Mouse (Mus musculus): ENCODE data around the gene E2f3.

- TF ChIP-seq POLR2A (IDR thresholded peaks at IDR 0.05; ENCODE audit: insufficient read depth, low read depth, low read length) (no peak), CTCF (IDR thresholded peaks at IDR 0.05; ENCODE audit: insufficient read depth, low read depth, low read length) (no peak)
Observed at GRCm38 (mm10) chr13:29987956-29988355, 2.1 kb upstream of the E2f3 start.

Measured in olfactory bulb, adult 2 months (tissue).